Mouse (Mus musculus) heart, adult 10 weeks (tissue): Measurements from ENCODE around the gene Zfp105. TPM values are rescaled to one million over a fixed set of nuclear protein-coding genes. Genes with fewer than 3 reads are reported as not detected.

ENCODE experiments used
- polyA plus RNA-seq: library from polyadenylated mRNA; stranded (reverse); fragments of 350-450 nt; fragmentation: Illumina TruSeq; extraction: RNeasy Lipid Tissue Mini Kit (QIAGEN cat#74804); gene quantifications from one replicate; pipeline ENCODE4 v1.2.3, GENCODE M21; 2014; ENCODE audit warnings: low read depth, low replicate concordance

Zfp105 gene
- 2.0 TPM for polyA plus RNA-seq

GRCm38 (mm10) chr9:122922936-122923381, at the start of gene Zfp105:
TSS of gene Zfp105 (plus strand) at chr9:122923072.

GRCm38 (mm10) chr9:122885385-122885784, 37.5 kb upstream of the Zfp105 start, which contains the start of gene Zkscan7:
TSS of gene Zkscan7 (plus strand) at chr9:122885685.

DNA sequence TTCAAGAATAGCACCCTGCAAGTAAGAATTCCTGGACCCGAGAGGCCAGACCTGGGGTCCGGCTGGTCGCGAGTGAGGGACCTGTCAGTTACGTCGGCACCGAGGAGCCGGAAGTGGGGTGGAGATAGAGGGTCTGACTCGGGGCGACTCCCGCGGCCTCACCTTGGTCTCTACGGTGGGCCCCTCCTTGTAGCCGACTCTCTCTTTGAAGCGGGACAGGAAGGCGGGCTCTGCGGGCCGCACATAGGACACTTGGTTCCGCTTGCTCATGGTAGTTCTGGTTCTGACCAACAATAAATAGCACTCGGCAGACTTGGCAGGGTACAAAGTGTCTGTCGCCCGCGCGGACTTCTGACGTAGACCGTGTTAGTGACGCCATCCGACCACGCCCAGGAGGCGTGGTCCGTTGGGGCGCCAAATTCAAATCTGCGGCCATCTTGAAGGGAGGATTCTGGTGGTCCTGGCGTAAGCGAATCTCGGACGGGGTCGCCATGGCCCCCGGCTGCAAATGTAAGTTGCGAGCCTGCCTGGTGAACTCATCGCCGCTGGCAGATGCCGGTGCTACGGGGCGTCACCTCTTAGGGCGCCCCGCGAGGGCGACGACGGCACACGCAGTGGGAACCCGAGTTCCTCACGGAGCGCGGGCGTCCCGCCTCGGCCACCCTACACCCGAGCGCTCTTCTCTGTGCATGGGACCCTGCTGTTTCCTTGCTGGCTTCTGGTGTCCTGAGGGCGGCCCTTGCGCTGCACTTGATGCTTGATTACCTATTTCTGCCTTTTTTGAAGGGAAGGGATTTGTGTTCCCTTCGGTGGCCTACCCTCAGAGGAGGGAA, 28.0 kb downstream of the Zfp105 start, which contains the start of the genes 1110059G10Rik and Kif15:
Gene 1110059G10Rik, minus strand, starts transcription at position 358 of the 833 bp plus-strand sequence.
Gene Kif15, plus strand, starts transcription at position 404 of the 833 bp plus-strand sequence.

Other genes with a start within 250 kb of the Zfp105 start
- not detected for gene Topaz1, start 175.7 kb upstream of the Zfp105 start, polyA plus RNA-seq
- 47.2 TPM for gene Tcaim, start 117.5 kb upstream of the Zfp105 start, polyA plus RNA-seq
- gene Gm35549, start 79.0 kb upstream of the Zfp105 start, polyA plus RNA-seq, result not detected
- gene Zfp445, start 57.1 kb upstream of the Zfp105 start, polyA plus RNA-seq, result 72.8 TPM
- 6.9 TPM for gene Zkscan7, start 37.4 kb upstream of the Zfp105 start, polyA plus RNA-seq
- 17.4 TPM for gene 1110059G10Rik, start 27.9 kb downstream of the Zfp105 start, polyA plus RNA-seq
- 0.55 TPM for gene Kif15, start 28.0 kb downstream of the Zfp105 start, polyA plus RNA-seq
- gene Tmem42, start 98.3 kb downstream of the Zfp105 start, polyA plus RNA-seq, result 20.1 TPM
- gene Tgm4, start 111.7 kb downstream of the Zfp105 start, polyA plus RNA-seq, result not detected
- gene Zdhhc3, start 190.1 kb downstream of the Zfp105 start, polyA plus RNA-seq, result 32.8 TPM
- gene Exosc7, start 190.1 kb downstream of the Zfp105 start, polyA plus RNA-seq, result 33.1 TPM
- 96.5 TPM for gene Clec3b, start 227.9 kb downstream of the Zfp105 start, polyA plus RNA-seq